Mouse (Mus musculus): Measurements from ENCODE around the gene Nlgn2.

DNA sequence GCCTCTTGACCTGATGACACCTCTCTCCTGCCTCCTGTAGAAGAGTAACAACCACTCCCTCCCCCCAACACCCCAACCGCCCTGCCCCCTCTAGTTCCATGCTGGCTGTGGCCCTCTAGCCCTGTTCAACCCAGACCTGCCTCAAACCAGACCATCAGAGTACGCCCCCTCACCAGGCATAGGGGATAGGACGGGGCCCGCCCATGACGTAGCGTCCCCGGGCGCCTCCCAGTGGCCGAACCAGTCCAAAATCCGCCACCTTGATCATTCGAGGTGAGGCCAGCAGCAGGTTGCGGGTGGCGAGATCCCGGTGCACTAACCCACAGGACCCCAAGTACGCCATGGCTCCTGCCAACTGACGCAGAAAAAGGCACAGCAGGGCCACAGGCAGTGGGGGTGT, 17.8 kb upstream of the Nlgn2 start:
- TF ChIP-seq MAX (IDR thresholded peaks at IDR 0.05; ENCODE audit: low read length) (no peak), CHD1 (IDR thresholded peaks at IDR 0.05; ENCODE audit: low read depth, low read length) (no peak), USF2 (conservative IDR thresholded peaks at IDR 0.05; ENCODE audit: low read depth, low read length) (no peak)
